In genomic region chr17:25568206-25568605, GRCm38 (mm10) we compare ENCODE assay signal across 10 mouse cellular contexts. TPM values are rescaled to one million over a fixed set of nuclear protein-coding genes. Genes with fewer than 3 reads are reported as not detected.
DNase-seq lines count a peak whose midpoint lies in the region; ATAC-seq and TF ChIP-seq lines count a peak whose summit lies in the region.
"Had no signal": no experiment of that assay in that cellular context is flagged by ENCODE, and none has a peak within 500 bp of the region (broad histone marks: within the 10 kb centered on the region; RNA-seq: fewer than 3 reads in every experiment).

No protein-coding gene starts in this region.

- H3K4me2 ChIP-seq in forebrain, embryonic 12.5 days = peak overlapping the region; percentile 91

- H3K9ac ChIP-seq in forebrain, embryonic 12.5 days = no peak overlapping the region

- peaks cover 57% of the 10 kb centered on the region for H3K4me1 ChIP-seq in forebrain, embryonic 12.5 days
- H3K4me1 ChIP-seq in olfactory bulb, adult 2 months (ENCODE audit: control insufficient read depth, insufficient read depth, low read length) = peaks cover 50% of the 10 kb centered on the region

- ATAC-seq in forebrain, embryonic 12.5 days (ENCODE audit: low FRiP score) = no peak

- intact Hi-C loops in left cerebral cortex, adult 2 months (cut with DNase I) = no loop called here

- DNase-seq in left cerebral cortex, adult 2 months (ENCODE audit: extremely low spot score in 1 of 2, low spot score in 2 of 2) = peak; percentile 51 to 52
- no peak for DNase-seq in left cerebral cortex, adult 9 months (ENCODE audit: low spot score in 2 of 2)
- peak; percentile 64 to 75 for DNase-seq in layer of hippocampus, postnatal 10 days (ENCODE audit: low spot score in 2 of 2)
- no peak for DNase-seq in MN1 (ENCODE audit: low spot score)
- DNase-seq in thymus, postnatal 4 days = no peak
- no peak for DNase-seq in gastrocnemius, adult 18-20 months (ENCODE audit: low spot score)

- 46% methylated on average over 10 of the region's 10 CpGs for WGBS in forebrain, embryonic 12.5 days
- 18% methylated on average over 10 of the region's 10 CpGs for WGBS in olfactory bulb, adult 2 months

- peaks cover 76% of the 10 kb centered on the region for H3K27me3 ChIP-seq in forebrain, embryonic 12.5 days

- peak overlapping the region; percentile 87 for H3K27ac ChIP-seq in left cerebral cortex, adult 2 months
- no peak overlapping the region for H3K27ac ChIP-seq in forebrain, embryonic 12.5 days
- H3K27ac ChIP-seq in olfactory bulb, adult 2 months (ENCODE audit: insufficient read depth, low read depth, low read length) = peak overlapping the region; percentile 40; the same call in 1 of the 2 replicates

- H3K36me3 ChIP-seq in forebrain, embryonic 12.5 days (replicated peaks) = 0 out of 2 replicates have a peak, but pooled peaks cover 6% of the 10 kb centered on the region

- H3K9me3 ChIP-seq in forebrain, embryonic 12.5 days = no peaks in the 10 kb centered on the region

- TF ChIP-seq CTCF in left cerebral cortex, adult 2 months (IDR thresholded peaks at IDR 0.05) = no peak
- no peak for TF ChIP-seq CTCF in olfactory bulb, adult 2 months (IDR thresholded peaks at IDR 0.05; ENCODE audit: insufficient read depth, low read depth, low read length)

- peak overlapping the region; percentile 63 for H3K4me3 ChIP-seq in left cerebral cortex, adult 2 months
- peak overlapping the region; percentile 46; the same call in 1 of the 2 replicates for H3K4me3 ChIP-seq in forebrain, embryonic 12.5 days (replicated peaks)
- peak overlapping the region; percentile 33 for H3K4me3 ChIP-seq in olfactory bulb, adult 2 months (ENCODE audit: insufficient read depth, low read depth, low read length)

- TF ChIP-seq POLR2A in olfactory bulb, adult 2 months (IDR thresholded peaks at IDR 0.05; ENCODE audit: insufficient read depth, low read depth, low read length) = 0 out of 2 replicates have a peak, but pooled peaks have one; percentile 10

RNA-seq across cellular contexts. Expression of gene Sox8, which starts 2.3 kb away (rescaled TPM):
- total RNA-seq in left cerebral cortex, adult 2 months (2021) = 10 to 100 TPM; 55.3 to 66.9 TPM
- 10.3 and 15.1 TPM in 2 replicates for polyA plus RNA-seq in forebrain, embryonic 12.5 days (2016; fragmentation: Nextera tagmentation; extraction: Ambion mirVana)
- 10 to 100 TPM; 62.7 to 66.3 TPM for total RNA-seq in layer of hippocampus, postnatal 10 days (2021)
- polyA plus RNA-seq in olfactory bulb, adult 2 months (2012; ENCODE audit: insufficient read depth, insufficient read length, low replicate concordance, missing spikeins) = not detected in 2 replicates
- total RNA-seq in gastrocnemius, adult 18-20 months (2021) = under 1 TPM; 0.37 to 0.59 TPM
- total RNA-seq: MEL had no signal
- polyA plus RNA-seq: inflammation-experienced regulatory T-cells, adult 6 months had no signal

RNA-seq across cellular contexts. Expression of gene Lmf1, which starts 10.7 kb away (rescaled TPM):
- 10 to 100 TPM; 22.0 to 25.4 TPM for total RNA-seq in left cerebral cortex, adult 2 months (2021)
- polyA plus RNA-seq in forebrain, embryonic 12.5 days (2016; fragmentation: Nextera tagmentation; extraction: Ambion mirVana) = 17.8 and 21.0 TPM in 2 replicates
- total RNA-seq in layer of hippocampus, postnatal 10 days (2021) = 10 to 100 TPM; 23.1 to 26.4 TPM
- not detected in 2 replicates for polyA plus RNA-seq in olfactory bulb, adult 2 months (2012; ENCODE audit: insufficient read depth, insufficient read length, low replicate concordance, missing spikeins)
- 10 to 100 TPM; 11.3 to 12.6 TPM for total RNA-seq in gastrocnemius, adult 18-20 months (2021)

Comparison
In these comparisons a context has a peak if more than half of its experiments do, and no peak if none do; other contexts are left out.
1. DNase-seq: peak in left cerebral cortex, adult 2 months (2 of 2) and layer of hippocampus, postnatal 10 days (2 of 2); none in left cerebral cortex, adult 9 months (0 of 2), MN1 (single experiment), thymus, postnatal 4 days (single experiment) and gastrocnemius, adult 18-20 months (single experiment).
2. RNA of gene Sox8, which starts 2.3 kb away (total RNA-seq): 55.3 to 66.9 TPM in left cerebral cortex, adult 2 months and 62.7 to 66.3 TPM in layer of hippocampus, postnatal 10 days; 0.37 to 0.59 TPM in gastrocnemius, adult 18-20 months; every median in the first group is over 10 times any median in the second.
3. Peak in every context shown above with its lines, with median percentiles within 50 percentile points of each other: H3K4me3 ChIP-seq.